Mouse (Mus musculus) left cerebral cortex, postnatal 14 days (tissue): ENCODE data around the gene Ltb. TPM values are rescaled to one million over a fixed set of nuclear protein-coding genes. Genes with fewer than 3 reads are reported as not detected.

Experiments used
- DNase-seq, 2 experiments: peaks; one replicate each; pipeline ENCODE4 v3.0.0; 2021 to 2022; ENCODE audit warnings: low spot score in 2 of 2, mixed read lengths in 1 of 2
- intact Hi-C: fragments of 180-260 bp; cut with DNase I; formaldehyde crosslinking; loops from one replicate; pipeline ENCODE4 v1.15.1; 2025
- total RNA-seq, 2 experiments: library from RNA; stranded (reverse); gene quantifications; 2 replicates each; pipeline ENCODE4 v1.2.3; 2021

The Ltb gene
- total RNA-seq, 2 experiments from 2014 or later, result 0.55 to 1.0 TPM

DNA sequence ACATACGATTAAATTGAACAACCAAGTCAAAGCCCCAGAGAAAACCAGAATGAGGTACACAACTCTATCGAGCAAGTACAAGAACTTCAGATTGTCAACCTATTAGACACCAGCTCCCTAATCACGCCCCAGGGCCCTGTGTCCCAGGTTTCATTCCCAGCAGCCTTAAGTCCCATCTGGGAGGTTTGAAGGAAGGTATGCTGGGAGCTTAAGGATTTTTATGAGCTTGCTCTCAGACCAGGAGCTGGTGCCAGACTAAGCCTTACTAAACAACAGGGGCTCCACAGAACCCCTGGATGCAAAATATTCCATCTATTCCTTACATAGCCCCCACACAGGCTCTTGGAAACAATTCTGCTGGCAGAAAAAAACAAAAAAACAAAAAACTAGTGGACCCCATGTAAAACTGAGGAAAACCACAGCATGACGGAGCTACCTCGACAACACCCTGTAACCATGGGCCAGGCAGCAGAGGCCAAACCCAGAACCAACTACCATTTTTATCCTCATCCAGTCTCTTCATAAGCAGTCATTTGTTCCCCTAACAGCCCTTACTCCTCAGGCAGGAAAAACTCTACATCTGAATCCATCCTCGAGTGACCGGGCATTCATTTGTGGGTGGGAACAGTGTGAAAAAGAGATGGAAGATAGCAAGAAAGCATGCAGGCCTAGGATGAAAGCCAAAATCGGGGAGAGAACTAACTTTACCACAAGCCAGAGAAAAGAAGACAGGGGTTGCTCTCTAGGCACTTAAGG lies 30.7 kb upstream of the Ltb start:
- intact Hi-C loops, result no loop called here
- peak in 1 of 2 experiments; percentile 33 for DNase-seq

DNA sequence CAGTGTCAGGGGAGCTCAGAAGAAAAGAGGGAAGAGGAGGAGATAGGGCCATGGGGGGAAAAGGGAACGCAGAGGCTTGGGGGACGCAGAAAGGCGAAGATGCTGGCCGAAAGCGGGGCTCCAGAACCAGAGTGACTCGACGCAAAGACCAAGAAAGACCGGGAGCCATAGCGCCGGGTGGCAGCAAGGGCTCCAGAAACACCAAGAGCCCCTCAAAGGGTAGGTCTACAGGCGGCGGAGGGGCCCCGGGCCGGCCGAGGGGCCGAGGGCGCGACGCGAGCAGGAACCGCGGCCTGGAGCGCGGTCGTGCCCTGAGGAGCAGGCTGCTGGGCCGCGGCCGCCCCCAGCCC lies 30.0 kb upstream of the Ltb start:
- DNase-seq, result no peak
- intact Hi-C loops, result no loop called here

DNA sequence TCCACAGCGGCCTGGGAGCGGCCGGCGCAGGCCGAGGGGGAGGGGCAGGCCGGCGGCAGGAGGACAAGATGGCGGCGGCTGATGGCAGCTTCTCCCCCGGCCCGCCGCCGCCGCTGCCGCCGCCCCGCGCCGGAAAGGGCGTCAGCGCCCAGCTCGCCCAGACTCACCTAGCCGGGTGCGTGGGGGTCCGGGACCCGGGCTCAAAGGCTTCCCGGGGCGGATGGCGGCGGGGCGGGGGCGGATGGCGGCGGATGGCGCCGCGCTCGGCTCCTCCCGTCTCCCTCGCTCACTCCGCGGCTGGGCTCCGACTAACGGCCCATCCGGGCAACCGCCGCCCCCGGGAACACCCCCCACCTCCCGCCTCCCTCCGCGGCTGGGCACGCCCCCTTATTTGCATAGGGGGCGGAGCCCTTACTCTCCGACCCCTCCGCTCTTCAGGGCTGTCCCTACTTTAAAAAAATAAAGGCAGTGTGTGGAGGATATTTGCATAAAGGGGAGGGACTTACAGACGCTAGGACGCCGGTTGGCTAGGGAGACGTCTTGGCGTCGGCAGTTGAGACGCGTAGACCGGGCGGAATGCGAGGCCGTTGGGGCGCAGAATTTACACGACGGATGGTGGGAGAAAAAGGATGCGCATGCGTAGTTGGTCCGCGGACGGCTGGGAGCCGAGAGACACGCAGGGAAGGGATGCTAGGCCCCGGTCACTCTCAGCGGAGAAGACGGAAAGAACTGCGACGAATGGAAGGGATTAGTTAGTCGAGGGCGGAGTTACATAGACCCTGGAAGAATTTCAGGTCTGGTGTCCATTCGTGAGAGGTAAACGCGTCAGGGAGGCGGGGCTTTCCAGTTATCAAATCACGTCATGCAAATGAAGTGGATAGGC lies 29.4 kb upstream of the Ltb start, which contains the start of gene Prrc2a:
Gene Prrc2a (minus strand): TSS at position 330 of the 883 bp plus-strand sequence.
- peak; percentile 99 for DNase-seq
- intact Hi-C loops, result no loop called here

DNA sequence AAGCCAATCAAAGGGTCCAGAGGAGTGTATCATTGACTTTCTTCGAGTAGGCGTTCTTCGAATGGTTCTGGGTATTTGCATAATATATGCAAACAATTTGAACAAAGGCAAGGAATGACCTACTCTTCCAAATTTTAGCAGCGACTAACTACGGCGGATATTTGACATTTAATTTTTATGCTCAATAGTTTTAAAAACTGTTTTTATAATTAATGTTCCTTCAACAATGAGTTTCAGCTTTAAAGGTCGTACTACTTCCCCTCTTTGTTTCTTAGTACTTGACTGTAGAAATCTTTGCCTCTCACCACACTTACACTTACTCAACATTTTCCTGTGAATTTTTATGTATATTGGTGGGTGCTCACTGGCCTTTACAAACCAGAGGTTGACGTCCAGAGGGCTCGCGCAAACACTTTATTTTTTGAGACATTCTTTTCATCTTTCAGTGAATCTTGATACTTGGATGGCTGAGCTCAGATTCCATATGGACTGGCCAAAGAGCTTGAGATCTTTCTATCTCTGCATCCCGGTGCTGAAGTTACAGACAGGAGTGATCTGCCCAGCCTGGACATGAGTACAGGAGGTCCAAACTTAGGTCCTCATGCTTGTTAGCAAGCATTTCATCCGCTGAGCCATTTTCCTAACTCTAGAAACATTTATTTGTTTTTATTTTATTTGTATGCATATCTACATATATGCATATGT lies 28.6 kb upstream of the Ltb start:
- intact Hi-C loops, result no loop called here
- DNase-seq, result no peak

DNA sequence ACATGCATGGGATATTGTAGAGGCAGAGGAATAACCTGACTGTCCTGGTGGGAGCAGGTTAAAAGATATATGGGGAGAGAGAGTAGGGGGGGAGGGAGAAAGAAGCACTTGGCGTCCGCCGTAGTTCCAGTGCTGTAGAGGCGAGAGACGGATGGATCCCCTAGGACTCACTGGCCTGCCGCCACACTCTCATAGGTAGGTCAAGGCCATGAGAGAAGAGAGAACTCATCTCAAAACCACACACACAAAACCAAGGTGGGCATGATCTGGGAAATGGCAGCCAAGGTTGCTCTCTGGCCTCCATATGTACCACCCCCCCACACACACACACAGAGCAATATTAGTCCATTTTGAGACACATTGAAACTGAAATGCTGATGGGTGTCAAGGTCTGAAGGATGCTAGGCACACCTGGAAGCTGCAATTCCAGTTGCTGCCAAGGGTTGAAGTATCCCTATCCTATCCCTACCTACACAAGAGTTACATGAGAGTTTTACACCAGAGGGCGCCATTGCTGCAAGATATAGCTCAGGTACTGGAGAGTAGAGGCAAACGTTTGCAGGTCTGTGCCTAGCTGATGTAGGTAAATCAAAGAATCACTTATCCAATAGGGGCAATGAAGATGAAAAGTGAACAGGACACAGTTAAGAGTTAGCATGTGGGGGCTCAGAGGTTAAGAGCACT lies 27.7 kb upstream of the Ltb start:
- DNase-seq, result peak; percentile 81 to 87
- intact Hi-C loops, result no loop called here

DNA sequence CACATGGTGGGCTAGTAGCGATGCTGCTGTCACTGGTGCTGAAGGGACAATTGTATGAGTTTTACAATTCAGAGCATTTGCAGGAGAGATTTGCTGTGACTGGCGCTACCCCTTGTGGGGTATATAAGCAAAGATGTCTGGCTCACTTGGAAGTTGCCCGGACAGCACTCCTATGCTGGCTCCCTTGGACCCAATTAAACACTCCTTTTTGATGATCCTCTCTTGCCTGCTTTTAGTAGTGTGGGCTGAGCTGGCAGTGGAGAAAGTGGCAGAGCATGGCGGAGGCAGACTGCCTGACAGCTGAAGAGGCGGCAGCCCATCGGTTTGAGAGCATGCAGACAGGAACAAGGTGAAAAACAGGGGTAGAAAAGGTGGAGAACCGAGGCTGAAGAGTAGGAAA lies 26.4 kb upstream of the Ltb start:
- DNase-seq, result no peak
- intact Hi-C loops, result loop anchor here (2.0 kb wide), 1 partner anchor 65 kb away; the partner anchor contains the start of gene Atp6v1g2

DNA sequence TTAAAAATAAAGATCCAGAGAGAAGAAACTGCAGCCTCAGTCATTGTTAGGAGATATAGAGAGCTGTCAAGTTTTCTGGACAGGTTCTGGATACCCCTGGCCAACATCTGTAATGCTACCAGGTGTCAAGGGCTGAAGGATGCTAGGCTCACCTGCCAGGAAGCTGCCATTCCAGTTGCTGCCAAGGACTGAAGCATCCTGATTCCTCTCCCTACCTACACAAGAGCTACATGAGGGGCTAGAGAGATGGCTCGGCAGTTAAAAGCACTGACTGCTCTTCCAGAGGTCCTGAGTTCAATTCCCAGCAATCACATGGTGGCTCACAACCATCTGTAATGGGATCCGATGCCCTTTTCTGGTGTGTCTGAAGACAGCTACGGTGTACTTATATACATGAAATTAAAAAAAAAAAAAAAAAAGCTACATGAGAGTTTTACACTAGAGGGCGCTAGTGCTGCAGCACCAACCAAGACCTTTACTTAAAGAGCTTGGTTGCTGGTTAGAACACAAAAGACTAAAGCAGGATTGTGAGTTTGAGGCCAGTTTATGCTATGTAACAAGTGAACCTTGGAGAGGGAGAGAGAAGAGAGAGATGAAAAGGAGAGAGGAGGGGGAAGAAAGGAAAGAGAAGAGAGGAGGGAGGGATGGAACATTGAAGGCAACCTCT lies 25.6 kb upstream of the Ltb start:
- intact Hi-C loops, result loop anchor here (2.0 kb wide), 1 partner anchor 64 kb away; the partner anchor contains the start of gene Atp6v1g2

DNA sequence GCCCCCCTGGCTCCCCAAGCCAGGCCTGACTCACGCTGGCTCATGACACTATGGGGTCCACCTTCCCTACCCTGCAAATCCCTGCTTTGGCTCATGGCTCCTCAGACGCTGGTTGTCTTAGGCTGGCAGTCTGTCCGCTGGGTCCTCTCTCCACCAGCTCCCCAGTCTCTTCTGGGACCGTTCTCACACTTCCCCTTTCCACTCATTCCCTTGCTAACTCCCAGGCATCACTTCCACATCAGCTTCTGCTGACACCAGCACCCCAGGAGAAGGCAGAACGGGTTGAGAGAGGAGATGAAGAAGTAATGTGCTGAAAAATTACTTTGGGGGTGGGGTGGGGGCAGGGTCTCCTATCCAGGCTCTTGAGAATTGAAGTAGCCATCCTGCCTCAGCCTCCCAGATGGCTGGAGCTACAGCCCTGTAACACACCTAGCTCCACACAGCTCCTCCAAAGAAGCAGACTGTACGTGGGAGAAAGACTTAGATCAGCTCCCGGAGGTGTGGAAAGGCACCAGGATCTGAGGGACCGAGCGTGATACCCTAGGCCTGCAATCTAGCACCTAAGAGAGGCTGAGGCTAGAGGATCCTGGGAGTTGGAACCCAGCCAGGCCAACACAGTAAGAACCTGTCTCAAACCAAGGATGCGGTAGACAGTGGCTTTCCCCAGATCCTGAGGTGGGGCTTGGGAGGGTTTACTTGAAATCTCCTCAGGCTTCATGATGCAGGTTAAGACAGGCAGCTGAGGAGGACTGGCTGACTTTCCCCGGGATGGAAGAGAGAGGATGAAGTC lies 21.6 kb upstream of the Ltb start:
- DNase-seq, result no peak
- intact Hi-C loops, result no loop called here

More for the DNA sequence above, 25.6 kb upstream of the Ltb start:
- peak in 1 of 2 experiments; percentile 52 for DNase-seq

DNA sequence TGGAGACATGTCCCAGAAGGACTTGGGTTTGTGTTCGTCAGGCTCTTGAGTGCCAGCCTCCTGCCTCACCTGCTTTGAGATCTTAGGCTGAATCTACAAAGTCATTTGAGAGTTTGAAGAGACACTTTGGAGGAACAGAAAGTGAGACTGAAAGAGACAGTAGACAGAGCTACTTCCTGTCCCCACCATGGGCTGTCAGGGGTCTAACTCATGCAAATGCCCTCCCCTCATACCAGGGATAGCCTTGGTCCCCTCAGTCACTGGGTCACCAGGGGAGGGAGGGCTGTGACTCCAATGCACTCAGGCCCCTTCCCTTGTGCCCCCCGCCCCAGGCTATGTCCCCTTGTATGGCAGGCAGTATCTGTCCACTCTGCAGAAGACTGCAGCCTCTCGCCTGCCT lies 20.9 kb upstream of the Ltb start:
- intact Hi-C loops, result no loop called here
- no peak for DNase-seq

DNA sequence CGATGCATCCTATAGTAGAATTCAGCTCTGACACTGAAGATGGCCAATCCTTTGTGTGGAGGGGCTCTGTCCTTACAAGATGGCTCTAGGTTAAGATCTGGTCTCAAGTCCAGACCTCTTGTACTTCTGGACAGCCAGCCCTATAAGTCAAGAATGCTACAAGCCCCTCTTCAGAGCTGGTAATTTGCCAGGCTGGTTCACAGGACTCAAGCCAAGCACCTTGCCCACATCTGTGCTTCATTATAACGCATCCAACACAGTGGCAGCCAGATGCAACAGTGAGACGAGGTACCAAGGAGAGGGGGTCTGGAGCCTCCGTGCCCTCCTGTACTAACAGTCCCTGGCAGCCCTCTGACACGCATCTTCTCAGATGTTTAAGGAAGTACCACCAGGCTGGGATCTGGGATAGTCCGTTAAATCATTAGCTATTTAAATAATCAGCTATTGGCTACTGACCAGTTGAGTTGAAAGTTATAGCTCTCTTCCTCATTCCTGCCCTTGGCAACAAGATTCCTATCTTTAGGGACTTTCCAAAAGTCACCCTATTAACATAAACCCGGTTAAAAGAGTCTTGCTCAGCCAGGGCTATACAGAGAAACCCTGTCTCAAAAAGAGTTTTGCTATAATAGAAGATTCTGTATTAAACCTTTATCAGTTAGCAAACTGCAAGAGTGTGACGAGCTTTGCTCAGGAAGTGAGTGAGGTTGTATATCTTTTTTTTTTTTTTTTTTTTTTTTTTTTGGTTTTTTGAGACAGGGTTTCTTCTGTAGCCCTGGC lies 19.9 kb upstream of the Ltb start:
- intact Hi-C loops, result no loop called here
- DNase-seq, result no peak

DNA sequence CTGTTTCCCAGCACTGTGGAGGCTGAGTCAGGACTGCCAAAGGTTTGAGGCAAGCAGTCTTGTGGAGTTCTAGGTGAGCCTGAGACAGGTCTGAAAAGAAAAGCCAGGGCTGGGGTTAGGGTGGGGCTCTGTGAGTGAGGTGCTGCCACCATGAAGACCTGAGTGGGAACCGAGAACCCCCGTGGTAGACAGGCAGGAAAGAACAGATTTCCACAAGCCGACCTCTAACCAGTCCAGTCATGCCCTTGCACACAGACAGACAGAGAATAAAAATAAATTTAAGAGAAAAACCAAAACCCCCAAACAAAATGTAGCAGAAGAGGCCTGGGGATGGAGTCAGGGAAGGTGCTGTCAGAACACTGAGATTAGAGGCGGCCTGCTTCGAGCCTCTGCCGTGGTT lies 18.9 kb upstream of the Ltb start:
- intact Hi-C loops, result no loop called here
- DNase-seq, result no peak

DNA sequence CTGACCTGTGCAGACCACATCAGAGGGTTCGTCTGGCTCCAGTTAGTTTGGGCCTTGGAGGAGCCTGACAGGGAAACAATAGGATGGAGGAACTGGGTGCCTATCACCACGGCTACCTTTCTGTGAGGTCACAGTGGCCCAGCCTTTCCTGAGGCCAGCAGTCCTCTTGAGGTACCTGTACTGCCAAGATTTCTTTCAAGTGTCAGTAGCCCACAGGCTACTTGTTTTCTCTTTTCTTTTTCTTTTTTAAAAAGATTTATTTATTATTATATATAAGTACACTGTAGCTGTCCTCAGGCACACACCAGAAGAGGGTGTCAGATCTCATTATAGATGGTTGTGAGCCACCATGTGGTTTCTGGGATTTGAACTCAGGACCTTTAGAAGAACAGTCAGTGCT lies 18.3 kb upstream of the Ltb start, which contains the start of gene Aif1:
Gene Aif1 (minus strand): TSS at position 101 of the 400 bp plus-strand sequence.
- intact Hi-C loops, result no loop called here
- no peak for DNase-seq

DNA sequence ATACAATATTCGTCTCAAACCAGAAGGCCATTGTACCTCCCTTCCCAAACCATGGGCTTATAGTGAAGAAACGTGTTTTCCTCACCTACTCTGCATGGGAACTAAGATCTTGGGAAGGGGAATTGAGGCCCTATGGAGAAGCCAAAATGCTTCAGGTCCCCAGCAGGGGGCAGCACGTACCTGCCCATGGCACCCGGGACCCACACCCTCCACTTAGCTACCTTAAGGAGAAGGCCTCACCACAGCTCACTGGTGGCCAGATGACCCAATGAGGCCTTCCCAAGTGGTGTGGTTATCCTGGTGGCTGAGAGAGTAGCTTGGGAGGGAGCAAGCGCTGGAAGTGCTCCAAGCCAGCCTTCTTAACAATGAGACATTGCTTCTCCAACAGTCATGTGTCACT lies 15.7 kb upstream of the Ltb start:
- intact Hi-C loops, result loop anchor here (2.0 kb wide), 1 partner anchor 54 kb away; the partner anchor contains the start of gene Atp6v1g2
- DNase-seq, result peak in 1 of 2 experiments; percentile 62

DNA sequence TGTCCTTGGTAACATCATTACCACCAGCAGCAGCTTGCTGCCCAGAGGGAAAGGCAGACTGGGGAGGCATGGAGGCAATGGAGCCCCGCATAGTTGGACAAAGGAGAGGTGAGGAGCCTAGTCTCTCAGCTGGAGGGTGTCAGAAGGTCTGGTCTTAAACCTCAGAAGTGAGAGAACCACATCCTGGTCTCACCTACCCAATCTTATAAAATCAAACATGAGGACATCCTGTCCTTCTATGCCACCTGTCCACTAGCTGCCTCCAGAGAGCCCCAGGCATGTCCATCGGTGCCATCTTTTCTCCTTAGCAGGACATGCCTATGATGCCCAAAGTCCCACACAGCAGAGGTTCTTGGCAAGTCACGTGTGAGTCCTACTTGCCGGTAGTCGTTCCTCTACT lies 14.1 kb upstream of the Ltb start:
- intact Hi-C loops, result no loop called here

DNA sequence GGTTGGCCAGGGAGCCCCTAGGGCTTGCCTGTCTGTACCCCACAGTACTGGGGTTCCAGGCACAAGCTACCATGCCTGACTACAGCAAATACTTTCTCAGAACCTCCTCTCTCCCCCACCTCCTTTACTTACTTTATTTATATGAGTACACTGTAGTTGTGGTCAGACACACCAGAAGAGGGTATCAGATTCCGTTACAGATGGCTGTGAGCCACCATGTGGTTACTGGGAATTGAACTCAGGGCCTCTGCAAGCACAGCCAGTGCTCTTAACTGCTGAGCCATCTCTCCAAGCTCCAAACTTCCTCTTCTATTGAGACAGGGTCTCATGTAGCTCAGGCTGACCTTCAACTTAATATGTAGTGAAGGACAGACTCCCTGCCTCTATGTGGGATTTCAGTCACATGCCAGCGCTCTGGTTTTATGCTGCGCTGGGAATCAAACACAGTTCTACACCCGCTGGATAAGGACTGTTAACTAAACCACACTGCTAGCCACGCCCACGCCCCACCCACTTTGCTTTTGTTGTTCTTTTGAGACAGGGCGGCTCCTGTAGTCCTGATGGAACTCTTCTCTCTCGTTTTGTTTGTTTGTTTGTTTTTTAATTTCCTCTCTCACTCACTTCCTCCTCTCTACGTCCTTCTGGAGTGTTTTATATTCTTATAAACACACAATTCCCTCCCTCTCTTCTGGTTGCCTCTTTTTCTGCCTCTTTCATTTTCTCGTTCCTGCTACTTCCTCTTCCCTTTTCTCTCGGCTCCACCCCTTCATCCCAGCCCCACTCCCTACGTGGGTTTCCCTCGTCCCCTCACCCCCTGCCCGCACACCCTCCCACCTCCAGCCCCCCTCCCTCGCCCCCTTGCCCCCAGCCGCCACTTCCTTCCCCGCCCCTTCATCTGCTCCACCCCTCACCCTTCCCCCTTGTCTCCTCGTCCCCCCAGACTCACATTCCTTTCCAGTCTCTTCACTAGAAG lies 8.3 kb upstream of the Ltb start:
- intact Hi-C loops, result no loop called here
- no peak for DNase-seq

More for the DNA sequence above, 14.1 kb upstream of the Ltb start:
- no peak for DNase-seq

DNA sequence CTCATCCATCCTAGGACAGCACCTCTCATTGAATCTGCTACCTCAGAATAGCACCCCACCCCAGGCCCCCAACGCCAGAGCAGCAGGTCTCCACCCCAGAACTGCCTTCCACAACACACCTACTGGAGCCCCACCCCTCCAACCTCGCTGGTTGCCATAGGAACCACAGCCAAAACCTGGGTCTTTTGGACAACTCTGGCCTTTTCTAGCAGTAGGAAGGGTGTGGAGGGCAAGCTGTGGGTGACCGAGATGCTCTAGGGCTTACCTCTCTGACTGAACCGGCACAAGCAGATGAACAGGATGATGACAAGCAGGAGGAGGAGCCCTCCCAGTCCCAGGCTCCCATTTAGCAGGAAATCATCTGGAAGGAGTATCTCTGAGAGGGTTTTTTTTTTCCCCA lies 7.6 kb upstream of the Ltb start:
- intact Hi-C loops, result no loop called here
- no peak for DNase-seq
